Mouse (Mus musculus) stomach, postnatal 0 days (tissue): Measurements from ENCODE around the gene Mkrn2.

Experiments
- CTCF ChIP-seq: IDR thresholded peaks from 2 replicates; pipeline ENCODE4 v1.5.1; 2016; ENCODE audit warnings: antibody characterized with exemption, low read depth, mild to moderate bottlenecking, moderate library complexity
- EP300 ChIP-seq: optimal IDR thresholded peaks from 2 replicates; pipeline ENCODE3; 2016; ENCODE audit warnings: antibody characterized with exemption

- TF ChIP-seq CTCF (no peak), EP300 (no peak)
Observed at GRCm38 (mm10) chr6:115613793-115614192, 12.1 kb downstream of the Mkrn2 start.
